Mouse (Mus musculus) myocyte (in vitro differentiated cells): ENCODE data around the gene Armt1.

ENCODE experiments used
- MAX ChIP-seq: IDR thresholded peaks from one replicate; pipeline ENCODE4 v1.6.1; 2011; ENCODE audit warnings: low read depth, mild to moderate bottlenecking, control low read depth
- POLR2A ChIP-seq: IDR thresholded peaks from one replicate; pipeline ENCODE4 v1.6.1; 2011; ENCODE audit warnings: low read depth, mild to moderate bottlenecking, control low read depth, moderate library complexity; ENCODE audit not compliant: insufficient read length
- TCF12 ChIP-seq: IDR thresholded peaks from one replicate; pipeline ENCODE4 v1.6.1; 2011; ENCODE audit warnings: mild to moderate bottlenecking, control low read depth; ENCODE audit not compliant: poor library complexity, insufficient read depth, severe bottlenecking
- USF1 ChIP-seq: IDR thresholded peaks from one replicate; pipeline ENCODE4 v1.6.1; 2011; ENCODE audit warnings: low read depth, mild to moderate bottlenecking, control low read depth, moderate library complexity

GRCm38 (mm10) chr10:4432123-4432931 is at the start of gene Armt1, which contains the start of gene Rmnd1:
- TF ChIP-seq MAX: no peak
- TF ChIP-seq POLR2A: peak; percentile 96
- TF ChIP-seq TCF12: no peak
- TF ChIP-seq USF1: peak; percentile 94
